Mouse (Mus musculus) midbrain, embryonic 11.5 days (tissue): ENCODE data around the gene Krtap8-1. TPM values are rescaled to one million over a fixed set of nuclear protein-coding genes. Genes with fewer than 3 reads are reported as not detected.

Source experiments
- ATAC-seq: fragments of 200-750 bp; cut with Nextera tagmentation; 2 replicates; pipeline ENCODE4 v1.8.0; 2017; ENCODE audit warnings: moderate TSS enrichment, moderate library complexity; ENCODE audit not compliant: low FRiP score
- DNase-seq: peaks from one replicate; pipeline ENCODE4 v3.0.0; 2015; ENCODE audit warnings: low spot score; ENCODE audit errors: missing footprints
- H3K27ac ChIP-seq: fragments of 300-500 bp; sonication (generic); 2 replicates; pipeline ENCODE4 v1.5.1; 2014; ENCODE audit warnings: low read depth, low read length
- H3K27me3 ChIP-seq: fragments of 300-500 bp; sonication (generic); 2 replicates; pipeline ENCODE4 v1.6.1; 2014; ENCODE audit warnings: mild to moderate bottlenecking, low read length, moderate library complexity, mixed read lengths; ENCODE audit not compliant: control insufficient read depth, insufficient read depth
- H3K36me3 ChIP-seq: fragments of 300-500 bp; sonication (generic); 2 replicates; pipeline ENCODE4 v1.6.1; 2014; ENCODE audit warnings: mild to moderate bottlenecking, low read length, moderate library complexity, mixed read lengths; ENCODE audit not compliant: control insufficient read depth, insufficient read depth
- H3K4me1 ChIP-seq: fragments of 300-500 bp; sonication (generic); 2 replicates; pipeline ENCODE4 v1.6.1; 2014; ENCODE audit warnings: low read length; ENCODE audit not compliant: control insufficient read depth, insufficient read depth
- H3K4me2 ChIP-seq: fragments of 300-500 bp; sonication (generic); 2 replicates; pipeline ENCODE4 v1.6.1; 2014; ENCODE audit warnings: mild to moderate bottlenecking, moderate library complexity
- H3K4me3 ChIP-seq: fragments of 300-500 bp; sonication (generic); 2 replicates; pipeline ENCODE4 v1.5.1; 2014; ENCODE audit warnings: low read depth, low read length
- H3K9ac ChIP-seq: fragments of 300-500 bp; sonication (generic); 2 replicates; pipeline ENCODE4 v1.6.1; 2014; ENCODE audit warnings: low read length
- H3K9me3 ChIP-seq: fragments of 300-500 bp; sonication (generic); 2 replicates; pipeline ENCODE4 v1.6.1; 2016; ENCODE audit warnings: low read length; ENCODE audit not compliant: control insufficient read depth
- WGBS: fragments of 180-500 bp; shearing (Covaris S2); extraction: QIAGEN DNeasy Blood & Tissue Kit; methylation state at CpG from one replicate; pipeline ENCODE4 v1.1.7; 2014; 5-methylcytosine and 5-hydroxymethylcytosine counted together
- polyA plus RNA-seq: library from polyadenylated mRNA; unstranded; fragments of >200 nt; fragmentation: Nextera tagmentation; extraction: Ambion mirVana; gene quantifications from 2 replicates; pipeline ENCODE4 v1.2.1, GENCODE M21; 2014

Gene Krtap8-1
- polyA plus RNA-seq, 1 experiment from 2014 or later, result not detected

DNA sequence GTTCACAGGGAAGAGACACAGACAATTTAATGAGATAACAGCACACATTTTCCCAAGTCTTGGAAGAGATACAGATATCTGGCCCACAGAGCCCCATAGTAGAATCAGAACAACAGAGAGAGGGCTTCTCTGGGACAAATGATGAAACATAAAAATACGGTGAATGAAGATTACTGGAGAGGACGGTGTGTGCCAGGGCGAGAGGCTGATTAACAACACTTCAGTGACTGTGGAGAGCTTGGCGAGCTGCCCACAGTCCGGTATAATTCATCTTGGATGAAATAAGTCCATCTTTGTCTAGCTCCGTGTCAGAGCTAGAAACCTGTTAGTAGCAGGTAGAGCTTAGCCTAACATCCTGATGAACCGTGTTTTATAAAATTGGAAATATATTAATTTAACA, 25.7 kb upstream of the Krtap8-1 start:
- H3K27me3 ChIP-seq, result no peaks in the 10 kb centered on the region
- H3K36me3 ChIP-seq, result no peaks in the 10 kb centered on the region
- WGBS, result 93% methylated on average over 7 of the region's 7 CpGs
- no peaks in the 10 kb centered on the region for H3K9me3 ChIP-seq
- DNase-seq (no peak), ATAC-seq (no peak)
- H3K4me2 ChIP-seq, result no peak overlapping the region
- H3K4me1 ChIP-seq, result no peaks in the 10 kb centered on the region
- no peak overlapping the region for H3K9ac ChIP-seq
- no peak overlapping the region for H3K27ac ChIP-seq
- no peak overlapping the region for H3K4me3 ChIP-seq

GRCm38 (mm10) chr16:89508223-89508622, 20.5 kb upstream of the Krtap8-1 start, which contains the start of gene Krtap7-1:
Krtap7-1 (minus strand) TSS chr16:89508323.
- DNase-seq, result no peak
- Histone ChIP-seq H3K9me3 (no peaks in the 10 kb centered on the region), H3K36me3 (no peaks in the 10 kb centered on the region), H3K4me3 (no peak within 1 kb of the TSS), H3K4me1 (no peaks in the 10 kb centered on the region), H3K27me3 (no peaks in the 10 kb centered on the region), H3K4me2 (no peak within 1 kb of the TSS), H3K9ac (no peak within 1 kb of the TSS), H3K27ac (no peak within 1 kb of the TSS)
- ATAC-seq, result no peak
- WGBS, result 89% methylated on average over 4 of the region's 4 CpGs

GRCm38 (mm10) chr16:89503571-89503970, 15.8 kb upstream of the Krtap8-1 start:
- no peak overlapping the region for H3K4me2 ChIP-seq
- H3K4me3 ChIP-seq, result no peak overlapping the region
- H3K9ac ChIP-seq, result no peak overlapping the region
- H3K27me3 ChIP-seq, result no peaks in the 10 kb centered on the region
- H3K36me3 ChIP-seq, result no peaks in the 10 kb centered on the region
- no peak overlapping the region for H3K27ac ChIP-seq
- ATAC-seq (no peak), DNase-seq (no peak)
- 83% methylated on average over 2 of the region's 2 CpGs for WGBS
- H3K4me1 ChIP-seq, result no peaks in the 10 kb centered on the region
- H3K9me3 ChIP-seq, result no peaks in the 10 kb centered on the region

GRCm38 (mm10) chr16:89501870-89502269, 14.1 kb upstream of the Krtap8-1 start:
- no peaks in the 10 kb centered on the region for H3K9me3 ChIP-seq
- WGBS, result 92% methylated on average over 5 of the region's 5 CpGs
- ATAC-seq (no peak), DNase-seq (no peak)
- H3K36me3 ChIP-seq, result no peaks in the 10 kb centered on the region
- H3K27me3 ChIP-seq, result no peaks in the 10 kb centered on the region
- no peak overlapping the region for H3K27ac ChIP-seq
- no peak overlapping the region for H3K4me2 ChIP-seq
- no peak overlapping the region for H3K9ac ChIP-seq
- no peaks in the 10 kb centered on the region for H3K4me1 ChIP-seq
- H3K4me3 ChIP-seq, result no peak overlapping the region

DNA sequence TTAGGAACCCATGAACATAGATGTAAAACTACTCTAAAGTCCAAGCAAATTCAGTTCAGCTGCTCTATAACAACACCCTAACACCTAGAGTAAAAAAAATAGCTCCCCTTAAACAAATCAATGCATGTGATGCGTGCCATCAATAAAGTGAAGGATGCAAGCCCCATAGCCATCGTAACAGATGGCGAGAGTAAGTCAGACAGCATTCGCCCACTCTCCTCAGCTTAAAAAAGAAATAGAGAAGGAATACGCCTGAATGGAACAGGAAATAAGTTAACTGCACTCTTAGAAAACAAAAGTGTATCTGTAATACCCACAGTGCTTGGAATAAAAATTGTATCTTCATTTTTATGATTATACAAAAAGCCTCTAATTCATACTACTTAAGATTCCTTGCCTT, 9.2 kb upstream of the Krtap8-1 start:
- DNase-seq (no peak), ATAC-seq (no peak)
- Histone ChIP-seq H3K4me2 (no peak overlapping the region), H3K27ac (no peak overlapping the region), H3K4me1 (no peaks in the 10 kb centered on the region), H3K27me3 (no peaks in the 10 kb centered on the region), H3K4me3 (no peak overlapping the region), H3K9me3 (no peaks in the 10 kb centered on the region), H3K36me3 (no peaks in the 10 kb centered on the region), H3K9ac (no peak overlapping the region)
- WGBS, result 93% methylated on average over 5 of the region's 5 CpGs

- Histone ChIP-seq H3K27me3 (no peaks in the 10 kb centered on the region), H3K9ac (no peak overlapping the region), H3K4me3 (no peak overlapping the region), H3K36me3 (no peaks in the 10 kb centered on the region), H3K9me3 (no peaks in the 10 kb centered on the region), H3K4me2 (no peak overlapping the region), H3K4me1 (no peaks in the 10 kb centered on the region), H3K27ac (no peak overlapping the region)
- 84% methylated on average over 7 of the region's 7 CpGs for WGBS
- DNase-seq, result no peak
- 0 out of 2 replicates have a peak, but pooled peaks have one; percentile 22 for ATAC-seq
Observed at GRCm38 (mm10) chr16:89495394-89496153, 7.8 kb upstream of the Krtap8-1 start.

DNA sequence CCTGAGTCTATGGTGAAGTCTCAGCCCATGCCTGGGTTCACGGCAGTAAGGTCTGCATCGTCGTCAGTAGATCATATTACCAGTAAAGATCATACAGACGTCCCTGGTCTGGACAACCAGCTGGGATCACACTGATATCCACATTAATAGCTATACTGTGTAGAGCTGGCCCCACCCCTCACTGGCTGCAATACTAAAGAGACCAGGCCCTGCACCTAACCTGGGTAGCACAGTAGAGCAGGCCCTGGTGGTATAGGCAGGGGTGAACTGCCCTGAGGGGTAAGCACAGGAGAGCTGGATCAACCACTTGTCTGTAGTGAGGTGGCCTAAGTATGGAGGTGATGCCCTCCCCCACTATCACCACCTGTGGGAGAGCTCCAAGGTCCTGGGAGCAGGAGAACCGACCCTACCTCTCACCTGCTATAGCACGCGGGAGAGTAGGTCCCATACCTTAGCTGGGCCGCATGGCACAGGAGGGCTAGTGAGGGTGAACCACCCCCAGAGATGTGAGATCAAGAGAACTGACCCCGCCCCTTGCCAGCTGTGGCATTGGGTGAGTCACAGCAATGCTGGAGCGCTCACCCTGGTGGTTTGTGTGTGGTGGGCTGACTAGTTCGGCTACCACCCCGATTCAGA, 10.0 kb downstream of the Krtap8-1 start:
- Histone ChIP-seq H3K4me1 (no peaks in the 10 kb centered on the region), H3K4me3 (no peak overlapping the region), H3K4me2 (no peak overlapping the region), H3K36me3 (no peaks in the 10 kb centered on the region), H3K27me3 (no peaks in the 10 kb centered on the region), H3K9me3 (no peaks in the 10 kb centered on the region), H3K27ac (no peak overlapping the region), H3K9ac (no peak overlapping the region)
- ATAC-seq (peak; percentile 58), DNase-seq (no peak)
- WGBS, result 91% methylated on average over 12 of the region's 12 CpGs

DNA sequence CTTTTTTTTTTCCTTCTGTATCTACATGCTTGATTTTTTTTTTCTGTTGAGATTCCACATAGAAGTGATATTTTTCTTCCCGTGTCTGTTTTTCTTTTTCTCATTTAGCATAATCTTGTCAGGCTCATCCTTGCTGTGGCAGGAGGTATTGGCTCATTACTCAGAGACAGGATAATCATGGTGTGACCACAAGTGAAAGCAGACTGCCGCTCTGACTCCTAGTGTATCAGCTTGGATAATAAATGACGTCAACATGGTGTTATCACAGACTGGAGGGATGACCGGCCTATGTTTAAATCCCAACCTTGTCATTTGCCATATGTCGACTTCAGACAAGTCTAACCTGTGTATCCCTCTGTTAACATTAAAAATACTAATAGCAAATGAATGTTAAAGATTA, 26.6 kb downstream of the Krtap8-1 start:
- DNase-seq, result peak; percentile 49
- H3K9me3 ChIP-seq, result no peaks in the 10 kb centered on the region
- ATAC-seq, result no peak

More for the DNA sequence above, 26.6 kb downstream of the Krtap8-1 start:
- Histone ChIP-seq H3K4me2 (no peak overlapping the region), H3K27ac (no peak overlapping the region), H3K9ac (no peak overlapping the region), H3K27me3 (no peaks in the 10 kb centered on the region), H3K4me1 (no peaks in the 10 kb centered on the region), H3K36me3 (no peaks in the 10 kb centered on the region), H3K4me3 (no peak overlapping the region)
- 93% methylated on average over 5 of the region's 5 CpGs for WGBS
